Mouse (Mus musculus) G1E (cell line): Measurements from ENCODE around the gene Card9. TPM values are rescaled to one million over a fixed set of nuclear protein-coding genes. Genes with fewer than 3 reads are reported as not detected.

Experiments used
- ATAC-seq: 2 replicates; pipeline ENCODE4 v1.8.0; 2016; ENCODE audit warnings: mild to moderate bottlenecking; ENCODE audit not compliant: insufficient number of reproducible peaks, poor library complexity, low FRiP score, severe bottlenecking; ENCODE audit errors: extremely low read depth
- DNase-seq: peaks from one replicate; pipeline ENCODE4 v3.0.0; 2012; ENCODE audit warnings: low spot score
- H3K27me3 ChIP-seq: 2 replicates; pipeline ENCODE4 v1.6.1; 2012; ENCODE audit warnings: mild to moderate bottlenecking, low read length, inconsistent platforms; ENCODE audit not compliant: insufficient read depth
- H3K36me3 ChIP-seq: replicated peaks from 2 replicates; pipeline ENCODE3; 2012; ENCODE audit warnings: mild to moderate bottlenecking, inconsistent platforms
- H3K4me1 ChIP-seq: 2 replicates; pipeline ENCODE4 v1.6.1; 2012; ENCODE audit warnings: low read depth, low read length, inconsistent platforms, mixed read lengths; ENCODE audit not compliant: insufficient read depth
- H3K4me3 ChIP-seq: 2 replicates; pipeline ENCODE4 v1.5.1; 2012; ENCODE audit warnings: low read depth, mild to moderate bottlenecking, inconsistent platforms, low read length, moderate library complexity, mixed read lengths
- H3K9me3 ChIP-seq: replicated peaks from 2 replicates; pipeline ENCODE4 v1.6.1; 2012; ENCODE audit warnings: inconsistent platforms
- CTCF ChIP-seq: IDR thresholded peaks from 2 replicates; pipeline ENCODE4 v1.5.1; 2012; ENCODE audit warnings: low read depth, low read length, inconsistent platforms, mixed read lengths
- GATA1 ChIP-seq: IDR thresholded peaks from 2 replicates; pipeline ENCODE4 v1.6.1; 2012; ENCODE audit warnings: borderline replicate concordance, low read length, inconsistent platforms, mixed read lengths
- GATA2 ChIP-seq: IDR thresholded peaks from 2 replicates; pipeline ENCODE4 v1.6.1; 2012; ENCODE audit warnings: low read depth, low read length, inconsistent platforms, borderline replicate concordance
- POLR2AphosphoS5 ChIP-seq: IDR thresholded peaks from 2 replicates; pipeline ENCODE4 v1.6.1; 2012; ENCODE audit warnings: low read depth, low read length, inconsistent platforms; ENCODE audit not compliant: insufficient replicate concordance
- TAL1 ChIP-seq: conservative IDR thresholded peaks from 2 replicates; pipeline ENCODE4 v1.6.1; 2012; ENCODE audit warnings: low read depth, low read length, inconsistent platforms, mixed read lengths
- polyA plus RNA-seq: library from polyadenylated mRNA; stranded (reverse); fragments of >175 nt; gene quantifications from 2 replicates; pipeline ENCODE4 v1.2.3, GENCODE M21; 2012
- total RNA-seq, 2 experiments: library from RNA; stranded (forward) in 1 of 2; stranded (reverse) in 1 of 2; fragments of 200-1000 nt in 1 of 2; fragments of >200 nt in 1 of 2; fragmentation: Nextera tagmentation in 1 of 2; gene quantifications; 2 replicates each; pipeline ENCODE4 v1.2.3; 2014 to 2017

Gene Card9
- total and polyA plus RNA-seq, 3 experiments, result 0.16 to 0.38 TPM; not detected in 1

- Histone ChIP-seq H3K9me3 (no peaks in the 10 kb centered on the region), H3K27me3 (no peaks in the 10 kb centered on the region), H3K36me3 (peaks cover 95% of the 10 kb centered on the region), H3K4me3 (no peak overlapping the region), H3K4me1 (peaks cover 6% of the 10 kb centered on the region; the same call in 1 of the 2 replicates)
- no peak for ATAC-seq
- DNase-seq, result no peak
- no peak for TF ChIP-seq GATA1
- no peak for TF ChIP-seq POLR2AphosphoS5
- no peak for TF ChIP-seq CTCF
- no peak for TF ChIP-seq GATA2
- TF ChIP-seq TAL1, result no peak
These were observed 4.2 kb upstream of the Card9 start for GRCm38 (mm10) chr2:26364738-26365465.

GRCm38 (mm10) chr2:26363481-26363880, 2.8 kb upstream of the Card9 start:
- Histone ChIP-seq H3K27me3 (peaks cover 8% of the 10 kb centered on the region; the same call in 1 of the 2 replicates), H3K4me1 (peaks cover 6% of the 10 kb centered on the region; the same call in 1 of the 2 replicates), H3K4me3 (no peak overlapping the region), H3K9me3 (no peaks in the 10 kb centered on the region), H3K36me3 (peaks cover 80% of the 10 kb centered on the region)
- DNase-seq (no peak), ATAC-seq (no peak)
- TF ChIP-seq GATA1, result no peak
- no peak for TF ChIP-seq CTCF
- TF ChIP-seq GATA2, result no peak
- no peak for TF ChIP-seq TAL1
- TF ChIP-seq POLR2AphosphoS5, result no peak

GRCm38 (mm10) chr2:26362991-26363390, 2.3 kb upstream of the Card9 start:
- Histone ChIP-seq H3K9me3 (no peaks in the 10 kb centered on the region), H3K4me1 (peaks cover 6% of the 10 kb centered on the region; the same call in 1 of the 2 replicates), H3K4me3 (no peak overlapping the region), H3K27me3 (peaks cover 9% of the 10 kb centered on the region; the same call in 1 of the 2 replicates), H3K36me3 (peaks cover 76% of the 10 kb centered on the region)
- TF ChIP-seq GATA1, result no peak
- no peak for TF ChIP-seq CTCF
- TF ChIP-seq GATA2, result no peak
- TF ChIP-seq TAL1, result no peak
- no peak for TF ChIP-seq POLR2AphosphoS5
- ATAC-seq, result no peak
- DNase-seq, result no peak

GRCm38 (mm10) chr2:26359983-26360382, 735 bp downstream of the Card9 start:
- H3K9me3 ChIP-seq, result no peaks in the 10 kb centered on the region
- H3K4me1 ChIP-seq, result peaks cover 6% of the 10 kb centered on the region; the same call in 1 of the 2 replicates
- no peak for TF ChIP-seq GATA2
- TF ChIP-seq GATA1, result no peak
- no peak for TF ChIP-seq CTCF
- no peak for TF ChIP-seq POLR2AphosphoS5
- no peak for TF ChIP-seq TAL1
- H3K36me3 ChIP-seq, result peaks cover 46% of the 10 kb centered on the region
- ATAC-seq, result no peak
- peaks cover 25% of the 10 kb centered on the region for H3K27me3 ChIP-seq
- DNase-seq, result no peak
- H3K4me3 ChIP-seq, result no peak overlapping the region

GRCm38 (mm10) chr2:26358667-26359320, 1.9 kb downstream of the Card9 start:
- no peaks in the 10 kb centered on the region for H3K9me3 ChIP-seq
- H3K4me1 ChIP-seq, result peaks cover 8% of the 10 kb centered on the region
- TF ChIP-seq GATA1 (no peak), CTCF (no peak), POLR2AphosphoS5 (no peak), TAL1 (no peak), GATA2 (no peak)
- H3K27me3 ChIP-seq, result peaks cover 31% of the 10 kb centered on the region
- DNase-seq, result no peak
- no peak overlapping the region for H3K4me3 ChIP-seq
- H3K36me3 ChIP-seq, result peaks cover 34% of the 10 kb centered on the region
- ATAC-seq, result no peak

DNA sequence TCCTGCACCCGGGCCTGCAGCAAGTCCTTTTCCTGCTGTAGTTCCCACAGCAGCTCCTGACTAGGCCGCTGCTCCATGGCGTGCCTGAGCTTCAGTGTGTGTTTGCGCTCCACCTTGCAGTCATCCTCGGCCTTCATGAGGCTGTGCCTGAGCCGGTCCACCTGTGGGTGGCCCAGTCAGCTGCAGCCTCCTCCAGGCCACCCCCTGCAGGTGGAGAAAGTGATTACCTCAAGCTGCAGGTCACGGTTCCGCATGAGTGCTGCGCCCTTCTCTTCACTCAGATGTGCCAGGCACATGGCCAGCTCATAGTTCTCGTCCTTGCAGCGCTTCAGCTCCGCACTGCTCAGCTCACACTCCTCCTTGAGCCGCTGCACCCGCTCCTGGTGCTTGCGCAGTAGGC, 3.2 kb downstream of the Card9 start:
- no peak for DNase-seq
- Histone ChIP-seq H3K27me3 (peaks cover 31% of the 10 kb centered on the region), H3K4me3 (no peak overlapping the region), H3K36me3 (peaks cover 21% of the 10 kb centered on the region), H3K4me1 (peaks cover 21% of the 10 kb centered on the region), H3K9me3 (no peaks in the 10 kb centered on the region)
- ATAC-seq, result no peak
- no peak for TF ChIP-seq TAL1
- TF ChIP-seq GATA1, result no peak
- no peak for TF ChIP-seq CTCF
- TF ChIP-seq POLR2AphosphoS5, result no peak
- TF ChIP-seq GATA2, result no peak
